Mouse (Mus musculus) left cerebral cortex, adult 2 months (tissue): ENCODE measurements around the gene Corin. TPM values are rescaled to one million over a fixed set of nuclear protein-coding genes. Genes with fewer than 3 reads are reported as not detected.
A peak's percentile ranks its signal among the peaks of the same experiment; 100 is the strongest.

Source experiments
- DNase-seq, 2 experiments: peaks; one replicate each; pipeline ENCODE4 v3.0.0; 2021 to 2022; ENCODE audit warnings: low spot score in 2 of 2, mixed read lengths in 1 of 2; ENCODE audit errors: extremely low spot score in 1 of 2
- H3K27ac ChIP-seq: fragments of 200-600 bp; 2 replicates; pipeline ENCODE4 v1.8.1; 2022
- H3K4me3 ChIP-seq: fragments of 200-600 bp; 2 replicates; pipeline ENCODE4 v1.8.1; 2022
- CTCF ChIP-seq: fragments of 200-600 bp; IDR thresholded peaks from 2 replicates; pipeline ENCODE4 v1.8.1; 2022; ENCODE audit warnings: antibody characterized with exemption, mild to moderate bottlenecking, moderate library complexity
- intact Hi-C: fragments of 180-260 bp; cut with DNase I; formaldehyde crosslinking; loops from one replicate; pipeline ENCODE4 v1.15.1; 2025
- total RNA-seq, 2 experiments: library from RNA; stranded (reverse); gene quantifications; 2 replicates each; pipeline ENCODE4 v1.2.3; 2021

Corin gene
- total RNA-seq, 2 experiments from 2014 or later = 0.18 to 0.26 TPM

- intact Hi-C loops = no loop called here
- no peak for DNase-seq
- no peak for TF ChIP-seq CTCF
- no peak overlapping the region for H3K4me3 ChIP-seq
- no peak overlapping the region for H3K27ac ChIP-seq
Observed at GRCm38 (mm10) chr5:72282907-72283306, 221.4 kb downstream of the Corin start.

DNA sequence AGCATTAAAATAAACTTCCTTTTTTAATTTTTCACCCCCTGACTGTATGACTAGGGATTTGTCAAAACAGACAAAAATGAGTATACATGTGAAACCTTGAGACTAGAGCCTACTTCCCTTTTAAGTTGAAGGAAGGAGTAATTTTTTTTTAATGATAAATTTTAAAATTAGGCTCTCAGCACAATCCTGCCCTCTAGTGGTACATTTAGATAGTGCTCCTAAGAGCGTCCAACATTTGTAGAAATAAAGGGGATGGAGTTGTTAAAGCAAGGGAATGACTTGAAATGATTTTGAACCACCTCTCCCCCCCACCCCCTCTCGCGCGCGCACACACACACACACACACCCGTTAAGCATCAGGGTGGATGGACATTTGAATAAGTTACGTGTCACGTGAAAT lies 234.6 kb downstream of the Corin start:
- TF ChIP-seq CTCF = peak; percentile 84
- intact Hi-C loops = loop anchor here (1.0 to 2.0 kb wide), 2 partner anchors 97 to 767 kb away; no protein-coding TSS in a partner anchor
- Histone ChIP-seq H3K4me3 (no peak overlapping the region), H3K27ac (no peak overlapping the region)
- no peak for DNase-seq

GRCm38 (mm10) chr5:72269204-72269603 lies 235.1 kb downstream of the Corin start:
- no peak for DNase-seq

GRCm38 (mm10) chr5:72266955-72267535 lies 237.2 kb downstream of the Corin start:
- intact Hi-C loops = no loop called here
- DNase-seq = no peak
- Histone ChIP-seq H3K27ac (no peak overlapping the region), H3K4me3 (no peak overlapping the region)
- no peak for TF ChIP-seq CTCF

More at GRCm38 (mm10) chr5:72269204-72269603, 235.1 kb downstream of the Corin start:
- no peak overlapping the region for H3K27ac ChIP-seq
- intact Hi-C loops = loop anchor here (1.0 to 2.0 kb wide), 2 partner anchors 97 to 766 kb away; no protein-coding TSS in a partner anchor
- no peak overlapping the region for H3K4me3 ChIP-seq
- TF ChIP-seq CTCF = no peak

DNA sequence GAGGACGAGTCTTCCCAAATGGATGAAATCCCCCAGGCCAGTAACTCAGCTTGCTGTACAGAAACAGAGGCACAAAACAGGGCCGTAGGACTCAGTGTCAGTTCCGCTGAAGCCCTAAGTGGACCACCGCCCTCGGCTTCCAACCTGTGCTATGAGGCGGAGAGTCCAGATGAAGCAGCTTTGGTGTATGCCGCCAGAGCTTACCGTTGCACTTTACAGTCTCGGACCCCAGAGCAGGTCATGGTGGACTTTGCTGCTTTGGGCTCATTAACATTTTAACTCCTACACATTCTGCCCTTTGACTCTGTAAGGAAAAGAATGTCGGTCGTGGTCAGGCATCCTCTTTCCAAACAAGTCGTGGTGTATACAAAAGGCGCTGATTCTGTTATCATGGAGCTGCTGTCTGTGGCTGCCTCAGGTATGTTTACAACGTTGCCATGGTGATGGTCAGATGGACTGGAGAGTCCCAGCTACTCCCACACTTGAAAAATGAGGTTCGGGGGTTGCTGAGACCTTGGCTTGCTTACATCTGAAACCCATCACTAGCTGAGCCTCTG lies 240.0 kb downstream of the Corin start:
- DNase-seq = no peak
- no peak for TF ChIP-seq CTCF
- no peak overlapping the region for H3K4me3 ChIP-seq
- H3K27ac ChIP-seq = no peak overlapping the region
- intact Hi-C loops = no loop called here

- Histone ChIP-seq H3K4me3 (no peak overlapping the region), H3K27ac (no peak overlapping the region)
- no peak for TF ChIP-seq CTCF
- no peak for DNase-seq
- intact Hi-C loops = no loop called here
Observed at GRCm38 (mm10) chr5:72261802-72262324, 242.4 kb downstream of the Corin start.

- no peak overlapping the region for H3K27ac ChIP-seq
- no peak for TF ChIP-seq CTCF
- intact Hi-C loops = no loop called here
- H3K4me3 ChIP-seq = no peak overlapping the region
- no peak for DNase-seq
Observed at GRCm38 (mm10) chr5:72259298-72259621, 245.0 kb downstream of the Corin start.

DNA sequence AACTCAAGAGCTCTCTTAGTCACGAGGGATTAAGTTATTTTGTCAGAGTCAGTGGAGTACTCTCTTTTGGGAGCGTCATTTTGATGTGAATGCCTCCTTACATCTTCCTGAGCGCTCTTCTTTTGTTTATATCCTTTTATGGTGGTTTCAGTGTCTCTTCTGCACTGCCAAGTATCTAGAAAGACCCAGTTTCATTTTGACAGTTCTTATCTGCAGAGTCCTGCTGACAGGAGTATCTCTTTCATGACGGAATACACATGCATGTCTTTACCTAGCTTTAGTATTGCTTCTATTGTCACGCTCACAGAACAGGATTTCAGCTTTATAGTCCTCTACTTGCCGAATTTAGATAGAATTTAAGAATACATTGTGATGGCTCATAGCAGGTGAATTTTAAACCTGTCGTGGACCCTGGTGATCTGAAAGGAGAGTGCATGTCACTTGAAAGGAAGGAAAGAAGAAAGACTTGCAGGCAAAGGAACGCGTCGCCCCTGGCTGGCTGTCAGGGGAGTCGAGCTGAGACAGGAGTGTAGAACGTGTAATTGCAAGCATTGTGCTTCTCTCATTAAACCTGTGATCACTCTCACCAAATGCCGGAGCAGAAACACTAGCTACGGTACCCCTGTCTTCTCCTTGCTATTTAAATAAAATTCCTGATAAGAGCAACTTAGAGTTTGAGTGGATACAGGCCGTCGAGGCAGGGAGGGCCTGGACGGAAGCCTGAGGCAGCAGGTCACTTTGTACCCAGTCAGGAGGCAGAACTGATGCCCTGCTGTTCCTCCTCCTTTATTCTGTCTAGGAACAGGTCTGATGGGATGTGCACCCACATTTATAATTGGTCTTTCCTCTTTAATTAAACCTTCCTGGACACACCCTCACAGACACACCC lies 245.6 kb downstream of the Corin start:
- TF ChIP-seq CTCF = no peak
- Histone ChIP-seq H3K4me3 (no peak overlapping the region), H3K27ac (no peak overlapping the region)
- DNase-seq = no peak
- intact Hi-C loops = no loop called here

DNA sequence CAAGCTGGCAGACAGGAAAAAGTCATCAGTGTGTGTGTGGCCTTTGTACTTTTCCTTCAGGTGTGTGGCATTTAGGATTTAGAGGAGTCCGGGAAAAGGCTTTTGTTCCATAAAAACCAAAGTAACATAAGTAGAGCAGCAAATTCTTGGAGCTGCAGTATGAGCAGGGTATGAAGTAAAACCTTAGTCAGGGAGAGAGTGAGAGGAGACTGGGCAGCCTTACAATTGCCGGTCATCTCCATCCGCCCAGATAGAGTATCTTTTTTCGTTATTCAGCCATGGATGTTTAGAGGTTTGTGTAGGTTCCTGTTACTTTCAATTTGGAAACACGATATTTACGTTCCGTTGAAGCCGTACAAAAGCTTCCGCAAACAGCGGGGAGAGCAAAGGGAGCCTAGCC lies 247.2 kb downstream of the Corin start:
- Histone ChIP-seq H3K4me3 (peak overlapping the region; percentile 32), H3K27ac (no peak overlapping the region)
- intact Hi-C loops = no loop called here
- TF ChIP-seq CTCF = no peak
- DNase-seq = no peak

GRCm38 (mm10) chr5:72254958-72255357 lies 249.3 kb downstream of the Corin start:
- Histone ChIP-seq H3K27ac (no peak overlapping the region), H3K4me3 (no peak overlapping the region)
- no peak for TF ChIP-seq CTCF
- intact Hi-C loops = no loop called here
- no peak for DNase-seq

DNA sequence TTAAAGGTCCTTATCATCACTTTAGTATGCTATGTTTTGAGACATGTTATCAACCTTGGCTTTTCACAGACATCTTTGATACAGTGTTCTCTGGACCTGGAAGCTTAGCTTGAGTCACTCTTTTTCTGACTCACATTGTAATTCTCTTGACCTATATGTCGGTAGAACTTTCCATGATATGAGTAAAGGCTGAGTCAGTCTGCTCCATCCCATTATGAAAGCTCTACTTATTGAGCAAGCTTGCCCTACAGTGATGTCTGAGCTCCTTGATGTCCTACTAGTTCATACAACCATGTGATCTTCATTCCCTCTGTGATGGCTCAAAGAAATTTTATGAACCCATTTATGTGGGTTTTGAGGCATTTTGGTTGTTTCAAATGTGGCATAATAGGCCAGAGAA lies 254.1 kb downstream of the Corin start:
- Histone ChIP-seq H3K27ac (no peak overlapping the region), H3K4me3 (no peak overlapping the region)
- no peak for DNase-seq
- no peak for TF ChIP-seq CTCF
- intact Hi-C loops = no loop called here

Other genes starting within 250 kb of the Corin start
- 10 to 100 TPM; 14.8 to 16.7 TPM for gene Nfxl1, start 55.2 kb upstream of the Corin start, total RNA-seq
- under 1 TPM in 1 of 2 experiments, not detected in 1; 0.33 TPM for gene Zar1, start 76.8 kb upstream of the Corin start, total RNA-seq
- under 1 TPM in 1 of 2 experiments, not detected in 1; 0.42 TPM for gene Gm5868, start 83.1 kb upstream of the Corin start, total RNA-seq
- not detected for gene Cnga1, start 139.8 kb upstream of the Corin start, total RNA-seq
- gene Nipal1, start 143.3 kb upstream of the Corin start, total RNA-seq = not detected
- gene Txk, start 248.3 kb upstream of the Corin start, total RNA-seq = under 1 TPM; 0.26 to 0.66 TPM